Mouse (Mus musculus): Measurements from ENCODE around the gene Wdcp. TPM values are rescaled to one million over a fixed set of nuclear protein-coding genes. Genes with fewer than 3 reads are reported as not detected.
A peak's percentile ranks its signal among the peaks of the same experiment; 100 is the strongest.

Wdcp gene
- polyA plus RNA-seq, 1 experiment from 2014 or later, result 19.4 TPM

DNA sequence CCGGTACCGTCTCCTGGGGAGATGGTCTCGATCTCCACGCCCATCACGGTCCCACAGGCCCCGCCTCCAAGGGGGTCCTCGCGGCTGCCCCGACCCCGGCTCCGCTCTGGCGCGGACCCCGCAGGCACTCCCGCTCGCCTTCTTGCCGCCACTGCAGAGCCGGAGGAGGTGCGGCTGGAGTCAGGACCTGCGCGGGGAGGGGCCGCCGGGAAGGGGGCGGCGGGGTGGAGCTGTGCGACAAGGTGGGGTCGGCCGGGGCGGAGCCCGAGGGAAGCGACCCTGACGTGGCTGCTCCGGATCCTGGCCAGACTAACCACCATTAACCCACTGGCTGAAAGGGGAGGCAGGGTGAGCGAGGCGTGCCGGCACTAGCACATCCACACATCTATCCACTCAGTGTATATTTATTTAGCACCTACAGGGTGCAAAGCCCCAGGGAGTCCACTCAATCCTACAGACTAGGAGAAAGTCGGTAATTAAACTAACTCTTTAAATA is 1.7 kb upstream of the Wdcp start, which contains the start of gene Fkbp1b:
Fkbp1b (minus strand) TSS at position 200 of the 496 bp plus-strand sequence.
- H3K4me3 ChIP-seq (replicated peaks), result peak within 1 kb of the TSS; percentile 87
- peak; percentile 79 for ATAC-seq (replicated peaks; ENCODE audit: low FRiP score)
- H3K9ac ChIP-seq, result peak within 1 kb of the TSS; percentile 78
- H3K4me1 ChIP-seq, result peaks cover 27% of the 10 kb centered on the region
- H3K27ac ChIP-seq, result peak within 1 kb of the TSS; percentile 32; the same call in 1 of the 2 replicates
- under 1% methylated on average over 35 of the region's 37 CpGs for WGBS
- no peaks in the 10 kb centered on the region for H3K9me3 ChIP-seq (replicated peaks)
- H3K36me3 ChIP-seq, result no peaks in the 10 kb centered on the region
- H3K4me2 ChIP-seq, result peak within 1 kb of the TSS; percentile 98
- H3K27me3 ChIP-seq, result peaks cover 24% of the 10 kb centered on the region; the same call in 1 of the 2 replicates

DNA sequence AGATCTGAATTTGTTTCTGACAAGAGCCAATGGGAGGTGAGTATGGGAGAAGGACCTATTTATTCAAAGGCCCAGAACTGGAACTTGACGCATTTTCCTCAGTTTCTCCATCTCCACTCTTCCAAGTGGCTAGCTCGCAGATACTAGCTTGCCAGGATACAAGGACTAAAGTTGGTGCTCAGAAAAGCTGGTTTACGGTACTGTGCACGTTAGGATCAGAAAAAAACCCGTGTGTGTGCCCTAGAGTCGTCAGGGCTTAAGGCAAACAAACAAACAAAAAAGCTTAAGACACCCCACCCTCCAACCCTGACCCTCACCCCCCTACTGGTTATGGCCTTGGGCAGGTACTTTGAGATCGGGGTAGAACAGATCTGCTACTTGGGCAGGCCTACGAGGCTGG is 647 bp upstream of the Wdcp start:
- WGBS, result 85% methylated on average over 8 of the region's 8 CpGs
- H3K36me3 ChIP-seq, result no peaks in the 10 kb centered on the region
- no peak overlapping the region for H3K27ac ChIP-seq
- H3K9me3 ChIP-seq (replicated peaks), result no peaks in the 10 kb centered on the region
- no peak overlapping the region for H3K9ac ChIP-seq
- H3K4me1 ChIP-seq, result peaks cover 27% of the 10 kb centered on the region
- no peak overlapping the region for H3K4me3 ChIP-seq (replicated peaks)
- peaks cover 24% of the 10 kb centered on the region; the same call in 1 of the 2 replicates for H3K27me3 ChIP-seq
- H3K4me2 ChIP-seq, result peak overlapping the region; percentile 98; the same call in 1 of the 2 replicates
- ATAC-seq (replicated peaks; ENCODE audit: low FRiP score), result no peak

DNA sequence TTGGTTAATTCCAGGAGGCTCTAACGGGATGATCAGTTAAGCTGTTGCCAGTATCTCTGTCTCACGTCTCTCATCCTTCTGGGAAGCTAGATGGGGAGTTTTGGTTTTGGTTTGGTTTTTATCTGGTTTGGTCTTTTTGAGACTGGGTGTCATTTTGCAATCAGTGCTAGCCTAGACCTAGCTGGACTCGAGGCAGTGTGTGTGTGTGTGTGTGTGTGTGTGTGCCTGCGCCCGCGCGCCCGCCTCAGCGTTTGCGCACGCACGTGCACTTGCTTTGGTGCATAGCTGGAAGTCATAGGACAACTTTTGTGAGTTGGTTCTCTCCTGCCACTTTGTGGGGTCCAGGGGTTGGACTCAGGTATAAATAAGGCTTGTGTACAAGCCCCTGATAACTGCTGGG is 638 bp downstream of the Wdcp start:
- under 1% methylated on average over 12 of the region's 12 CpGs for WGBS
- H3K4me2 ChIP-seq, result peak overlapping the region; percentile 74
- H3K4me3 ChIP-seq (replicated peaks), result peak overlapping the region; percentile 81
- peaks cover 2% of the 10 kb centered on the region; the same call in 1 of the 2 replicates for H3K36me3 ChIP-seq
- H3K9me3 ChIP-seq (replicated peaks), result no peaks in the 10 kb centered on the region
- peak; percentile 50 for ATAC-seq (replicated peaks; ENCODE audit: low FRiP score)
- peak overlapping the region; percentile 70 for H3K27ac ChIP-seq
- H3K27me3 ChIP-seq, result peaks cover 24% of the 10 kb centered on the region; the same call in 1 of the 2 replicates
- peaks cover 27% of the 10 kb centered on the region for H3K4me1 ChIP-seq
- H3K9ac ChIP-seq, result peak overlapping the region; percentile 59

DNA sequence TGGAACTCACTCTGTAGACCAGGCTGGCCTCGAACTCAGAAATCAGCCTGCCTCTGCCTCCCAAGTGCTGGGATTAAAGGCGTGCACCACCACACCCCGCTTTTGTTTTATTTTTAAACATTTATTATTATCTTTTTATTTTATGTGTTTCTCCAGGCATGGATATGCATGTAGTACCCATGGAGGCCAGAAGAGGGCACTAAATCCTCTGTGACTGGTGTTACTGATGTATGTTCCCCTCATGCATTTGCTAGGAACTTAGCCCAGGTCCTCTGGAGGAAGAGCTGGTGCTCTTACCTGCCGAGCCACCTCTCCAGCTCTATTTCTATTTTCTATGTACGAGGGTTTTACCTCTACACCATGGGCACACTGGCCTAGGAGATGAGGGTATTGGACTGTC is 13.1 kb downstream of the Wdcp start:
- Histone ChIP-seq H3K27ac (no peak overlapping the region), H3K36me3 (peaks cover 33% of the 10 kb centered on the region), H3K4me1 (peaks cover 3% of the 10 kb centered on the region; the same call in 1 of the 2 replicates), H3K4me2 (no peak overlapping the region), H3K27me3 (no peaks in the 10 kb centered on the region), H3K9ac (no peak overlapping the region), H3K4me3 (replicated peaks) (no peak overlapping the region), H3K9me3 (replicated peaks) (0 out of 2 replicates have a peak, but pooled peaks cover 3% of the 10 kb centered on the region)
- ATAC-seq (replicated peaks; ENCODE audit: low FRiP score), result no peak
- 97% methylated on average over 5 of the region's 5 CpGs for WGBS

DNA sequence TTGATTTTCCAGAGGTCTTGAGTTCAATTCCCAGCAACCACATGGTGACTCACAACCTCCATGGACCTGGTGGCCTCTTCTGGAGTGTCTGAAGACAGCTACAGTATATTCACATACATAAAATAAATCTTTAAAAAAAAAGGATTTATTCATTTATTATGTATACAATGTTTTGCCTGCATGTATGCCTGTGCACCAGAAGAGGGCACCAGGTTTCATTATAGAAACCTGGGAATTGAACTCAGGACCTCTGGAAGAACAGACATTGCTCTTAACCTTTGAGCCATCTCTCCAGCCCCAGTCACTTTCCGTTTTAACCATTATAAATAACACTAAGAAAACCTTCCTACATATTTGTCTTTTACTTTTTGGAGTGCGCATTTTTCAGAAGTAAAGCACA is 13.7 kb downstream of the Wdcp start:
- Histone ChIP-seq H3K4me3 (replicated peaks) (no peak overlapping the region), H3K27me3 (no peaks in the 10 kb centered on the region), H3K9ac (no peak overlapping the region), H3K27ac (no peak overlapping the region), H3K4me1 (peaks cover 3% of the 10 kb centered on the region; the same call in 1 of the 2 replicates), H3K9me3 (replicated peaks) (0 out of 2 replicates have a peak, but pooled peaks cover 3% of the 10 kb centered on the region), H3K4me2 (no peak overlapping the region), H3K36me3 (peaks cover 26% of the 10 kb centered on the region)
- 89% methylated on average over 2 of the region's 2 CpGs for WGBS
- no peak for ATAC-seq (replicated peaks; ENCODE audit: low FRiP score)

DNA sequence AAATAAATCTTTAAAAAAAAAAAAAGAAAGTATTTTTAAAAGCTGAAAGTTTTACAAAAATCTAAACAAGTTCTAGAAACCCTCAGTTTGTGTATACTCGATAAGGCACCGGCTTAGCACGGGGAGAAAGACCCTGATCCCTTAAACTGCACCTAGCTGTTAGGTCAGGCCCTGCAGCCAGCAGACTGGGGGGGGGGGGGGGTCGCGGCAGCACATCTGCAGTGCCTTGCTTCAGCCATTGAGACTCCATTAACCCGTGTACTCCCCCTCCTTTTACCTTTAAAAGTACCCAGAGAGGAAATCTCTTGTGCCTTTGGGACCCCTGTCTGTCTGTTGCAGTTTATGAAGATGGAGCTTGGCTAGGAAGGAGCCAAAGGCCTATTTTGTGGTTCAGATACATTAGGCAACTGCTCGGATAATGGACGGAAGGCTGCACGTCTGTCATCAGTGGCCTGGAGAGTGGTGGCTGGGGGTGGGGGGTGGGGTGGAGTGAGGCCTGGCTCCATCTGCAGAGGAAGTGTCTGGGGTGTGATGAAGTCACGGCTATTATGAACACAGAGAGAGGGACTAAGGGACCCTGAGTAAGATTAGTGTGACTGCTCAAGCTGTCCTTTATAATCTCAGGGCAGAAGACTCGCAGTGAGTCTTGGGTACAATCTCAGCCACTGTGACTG is 16.3 kb downstream of the Wdcp start:
- H3K9me3 ChIP-seq (replicated peaks), result 0 out of 2 replicates have a peak, but pooled peaks cover 3% of the 10 kb centered on the region
- no peak for ATAC-seq (replicated peaks; ENCODE audit: low FRiP score)
- 44% methylated on average over 11 of the region's 11 CpGs for WGBS
- H3K27me3 ChIP-seq, result no peaks in the 10 kb centered on the region
- no peak overlapping the region for H3K27ac ChIP-seq
- no peak overlapping the region for H3K4me2 ChIP-seq
- peaks cover 12% of the 10 kb centered on the region for H3K4me1 ChIP-seq
- no peak overlapping the region for H3K4me3 ChIP-seq (replicated peaks)
- H3K9ac ChIP-seq, result no peak overlapping the region
- H3K36me3 ChIP-seq, result peaks cover 25% of the 10 kb centered on the region

DNA sequence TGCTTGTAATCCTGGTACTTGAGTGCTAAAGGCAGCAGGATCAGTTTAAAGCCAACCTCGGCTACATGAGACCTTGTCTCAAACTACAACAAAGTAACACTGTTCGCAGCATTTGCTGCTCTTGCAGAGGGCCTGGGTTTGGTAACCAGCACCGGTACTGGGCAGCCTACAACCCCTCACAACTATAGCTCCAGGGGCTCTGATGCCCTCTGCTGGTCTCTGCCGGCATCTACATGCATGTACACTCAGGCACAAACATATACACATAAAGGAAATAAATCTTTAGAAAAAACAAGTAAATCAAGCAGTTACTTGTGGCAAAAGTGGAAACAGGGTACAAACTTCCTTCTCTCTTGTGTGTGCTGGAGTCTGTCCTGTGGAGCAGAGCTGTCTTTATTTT is 19.6 kb downstream of the Wdcp start:
- Histone ChIP-seq H3K36me3 (peaks cover 4% of the 10 kb centered on the region; the same call in 1 of the 2 replicates), H3K9me3 (replicated peaks) (no peaks in the 10 kb centered on the region), H3K4me1 (peaks cover 15% of the 10 kb centered on the region), H3K4me3 (replicated peaks) (no peak overlapping the region), H3K4me2 (no peak overlapping the region), H3K27me3 (no peaks in the 10 kb centered on the region), H3K9ac (no peak overlapping the region), H3K27ac (0 out of 2 replicates have a peak overlapping the region, but pooled peaks have one; percentile 70)
- no peak for ATAC-seq (replicated peaks; ENCODE audit: low FRiP score)
- WGBS, result 91% methylated on average over 4 of the region's 4 CpGs

DNA sequence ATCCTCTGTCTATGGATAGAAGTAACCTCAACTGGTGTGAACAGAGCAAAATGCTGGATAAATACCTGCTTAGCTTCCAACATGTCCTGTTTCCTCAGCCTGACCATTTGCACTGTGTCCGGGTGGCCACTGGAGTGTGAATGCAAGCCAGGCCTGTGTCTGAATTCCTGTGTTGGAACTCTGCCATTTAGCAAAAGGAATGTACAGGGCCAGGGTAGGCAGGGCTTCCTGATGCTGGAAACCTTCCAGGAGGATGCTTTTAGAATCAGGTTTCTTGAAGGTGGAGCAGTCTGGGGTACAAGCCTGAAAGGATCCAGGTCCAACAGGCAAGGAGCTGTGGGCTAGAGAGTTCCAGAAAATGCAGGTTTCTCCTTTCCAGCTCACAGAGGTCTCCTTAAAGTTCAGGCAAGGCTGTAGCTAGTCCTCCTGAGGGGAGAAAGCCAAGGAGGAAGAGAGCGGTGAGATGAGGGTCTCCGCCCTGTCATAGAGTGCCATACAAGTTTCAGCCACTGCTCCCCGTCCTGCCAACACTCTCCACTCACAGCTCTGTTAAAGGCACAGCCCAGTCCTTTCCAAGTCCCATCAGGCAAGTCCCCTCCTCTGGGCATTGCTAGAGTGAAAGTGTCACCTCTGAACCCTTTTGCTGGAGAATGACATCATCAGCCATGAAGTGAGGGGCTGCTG is 20.7 kb downstream of the Wdcp start:
- ATAC-seq (replicated peaks; ENCODE audit: low FRiP score), result peak; percentile 81
- Histone ChIP-seq H3K9ac (no peak overlapping the region), H3K4me1 (peaks cover 15% of the 10 kb centered on the region), H3K9me3 (replicated peaks) (no peaks in the 10 kb centered on the region), H3K27ac (peak overlapping the region; percentile 70), H3K4me3 (replicated peaks) (no peak overlapping the region), H3K4me2 (no peak overlapping the region), H3K27me3 (no peaks in the 10 kb centered on the region), H3K36me3 (no peaks in the 10 kb centered on the region)
- 56% methylated on average over 4 of the region's 4 CpGs for WGBS

DNA sequence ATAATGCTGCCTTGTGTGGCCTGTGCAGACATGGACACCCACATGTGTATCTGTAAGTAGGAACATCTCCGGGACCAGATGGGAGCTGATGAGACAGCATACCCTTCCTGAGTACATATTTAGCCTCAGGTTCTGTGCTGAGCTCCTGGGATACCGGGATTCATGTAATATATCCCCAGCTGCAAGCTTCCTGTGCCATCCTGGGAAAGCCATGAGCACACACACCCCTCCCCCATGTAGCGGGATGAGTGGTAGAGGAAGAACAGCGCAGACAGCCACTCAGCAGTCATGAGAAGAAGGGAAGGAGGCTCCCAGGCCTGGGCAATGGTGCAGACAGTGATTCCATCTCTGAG is 21.2 kb downstream of the Wdcp start:
- Histone ChIP-seq H3K9ac (no peak overlapping the region), H3K27ac (peak overlapping the region; percentile 70; the same call in 1 of the 2 replicates), H3K27me3 (no peaks in the 10 kb centered on the region), H3K4me2 (no peak overlapping the region), H3K36me3 (no peaks in the 10 kb centered on the region), H3K9me3 (replicated peaks) (no peaks in the 10 kb centered on the region), H3K4me3 (replicated peaks) (no peak overlapping the region), H3K4me1 (peaks cover 13% of the 10 kb centered on the region)
- peak; percentile 18; the same call in 1 of the 2 replicates for ATAC-seq (replicated peaks; ENCODE audit: low FRiP score)
- WGBS, result 60% methylated on average over 4 of the region's 4 CpGs

DNA sequence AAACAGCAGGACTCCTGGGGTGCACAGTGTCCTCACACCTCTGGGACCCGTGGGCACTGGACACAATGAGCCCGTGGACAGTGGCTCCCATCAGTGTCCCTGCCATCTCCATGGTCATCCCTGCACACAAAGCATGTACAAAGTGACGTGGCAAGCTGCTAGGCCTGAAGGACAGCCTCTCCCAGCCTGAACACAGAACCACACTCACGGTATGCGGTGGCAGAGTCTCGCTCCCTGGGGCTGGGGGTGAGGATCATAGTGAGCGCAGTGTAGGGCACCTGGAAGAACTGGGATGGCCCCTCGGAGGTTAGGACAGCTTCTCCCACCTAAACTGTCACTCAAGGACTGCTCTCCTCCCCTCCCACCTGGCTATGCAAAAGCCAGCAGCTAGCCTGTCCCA is 25.8 kb downstream of the Wdcp start:
- WGBS, result 75% methylated on average over 8 of the region's 8 CpGs
- H3K4me2 ChIP-seq, result no peak overlapping the region
- peaks cover 10% of the 10 kb centered on the region; the same call in 1 of the 2 replicates for H3K27me3 ChIP-seq
- no peak overlapping the region for H3K9ac ChIP-seq
- H3K9me3 ChIP-seq (replicated peaks), result no peaks in the 10 kb centered on the region
- no peaks in the 10 kb centered on the region for H3K36me3 ChIP-seq
- H3K27ac ChIP-seq, result no peak overlapping the region
- no peak overlapping the region for H3K4me3 ChIP-seq (replicated peaks)
- peaks cover 10% of the 10 kb centered on the region for H3K4me1 ChIP-seq
- ATAC-seq (replicated peaks; ENCODE audit: low FRiP score), result no peak

DNA sequence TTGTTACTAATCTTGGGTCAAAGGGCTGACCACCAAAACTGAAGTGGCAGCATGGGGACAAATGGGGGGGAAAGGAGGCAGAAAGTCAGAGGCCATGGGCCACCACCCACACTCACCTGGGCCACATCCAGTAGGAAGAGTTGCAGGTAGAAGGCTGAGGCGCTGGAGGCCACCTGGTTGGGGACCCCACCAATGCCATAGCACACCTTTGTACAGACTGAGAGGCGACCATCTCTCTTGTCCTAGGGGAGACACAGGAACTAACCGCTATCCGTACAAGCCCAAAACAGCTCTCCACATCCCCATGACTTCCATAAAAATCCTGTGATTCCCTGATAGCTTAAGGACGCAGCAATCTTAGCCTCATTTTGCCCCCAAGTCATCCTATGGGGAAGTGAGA is 28.2 kb downstream of the Wdcp start:
- Histone ChIP-seq H3K27me3 (peaks cover 10% of the 10 kb centered on the region; the same call in 1 of the 2 replicates), H3K4me2 (no peak overlapping the region), H3K27ac (no peak overlapping the region), H3K9ac (no peak overlapping the region), H3K4me1 (peaks cover 11% of the 10 kb centered on the region; the same call in 1 of the 2 replicates), H3K9me3 (replicated peaks) (no peaks in the 10 kb centered on the region), H3K36me3 (no peaks in the 10 kb centered on the region), H3K4me3 (replicated peaks) (no peak overlapping the region)
- ATAC-seq (replicated peaks; ENCODE audit: low FRiP score), result no peak
- 91% methylated on average over 5 of the region's 5 CpGs for WGBS

DNA sequence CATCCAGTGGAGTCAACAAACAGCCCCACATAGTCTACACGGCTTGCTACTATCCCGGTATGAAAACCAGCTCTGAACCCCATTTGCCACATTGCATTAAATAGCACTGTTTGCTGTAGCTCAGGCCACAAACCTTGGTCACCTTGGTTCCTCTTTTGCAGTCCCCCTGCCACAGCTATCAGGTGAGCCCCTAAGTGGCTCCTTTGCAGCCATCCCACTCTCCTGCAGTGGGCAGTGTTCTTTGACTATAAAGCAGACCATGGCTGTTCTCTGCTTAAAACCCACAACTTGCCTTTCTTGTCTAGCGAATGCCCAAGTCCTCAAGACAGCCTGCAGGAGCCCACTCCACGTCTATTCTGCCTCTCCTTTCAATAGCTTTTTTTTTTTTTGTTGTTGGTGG is 29.2 kb downstream of the Wdcp start:
- no peak for ATAC-seq (replicated peaks; ENCODE audit: low FRiP score)
- H3K36me3 ChIP-seq, result no peaks in the 10 kb centered on the region
- no peaks in the 10 kb centered on the region for H3K9me3 ChIP-seq (replicated peaks)
- H3K9ac ChIP-seq, result no peak overlapping the region
- WGBS, result 69% methylated on average over 4 of the region's 4 CpGs
- H3K4me2 ChIP-seq, result no peak overlapping the region
- peaks cover 10% of the 10 kb centered on the region; the same call in 1 of the 2 replicates for H3K27me3 ChIP-seq
- no peak overlapping the region for H3K27ac ChIP-seq
- H3K4me1 ChIP-seq, result peaks cover 11% of the 10 kb centered on the region; the same call in 1 of the 2 replicates
- H3K4me3 ChIP-seq (replicated peaks), result no peak overlapping the region
